Mouse (Mus musculus) neural tube, embryonic 10.5 days (tissue): ENCODE results near the gene Zdhhc15.
"Not testable (repeated sequence)": the region's sequence is repeated elsewhere in the genome, so short reads cannot be mapped to it uniquely, and the experiment has no call there.

Experiments
- DNase-seq: peaks from one replicate; pipeline ENCODE4 v3.0.0-alpha.2; 2017; ENCODE audit warnings: low spot score; ENCODE audit errors: extremely low spot score

Zdhhc15 gene

GRCm38 (mm10) chrX:104670757-104671549, at the start of gene Zdhhc15:
TSS of gene Zdhhc15 (minus strand) at chrX:104671064.
- DNase-seq = peak; percentile 61

GRCm38 (mm10) chrX:104707935-104708334, 37.1 kb upstream of the Zdhhc15 start:
- no peak for DNase-seq

GRCm38 (mm10) chrX:104669850-104670756, 761 bp downstream of the Zdhhc15 start:
- DNase-seq = no peak

GRCm38 (mm10) chrX:104656976-104657375, 13.9 kb downstream of the Zdhhc15 start:
- DNase-seq = no peak

GRCm38 (mm10) chrX:104612531-104612930, 58.3 kb downstream of the Zdhhc15 start:
- no peak for DNase-seq

GRCm38 (mm10) chrX:104603738-104604430, 67.0 kb downstream of the Zdhhc15 start:
- DNase-seq = not testable (repeated sequence)

GRCm38 (mm10) chrX:104602168-104602859, 68.5 kb downstream of the Zdhhc15 start:
- not testable (repeated sequence) for DNase-seq

- DNase-seq = no peak
These were observed 96.9 kb downstream of the Zdhhc15 start for GRCm38 (mm10) chrX:104573946-104574345.

GRCm38 (mm10) chrX:104567497-104567896, 103.4 kb downstream of the Zdhhc15 start:
- no peak for DNase-seq

- no peak for DNase-seq
These were observed 125.6 kb downstream of the Zdhhc15 start for GRCm38 (mm10) chrX:104545283-104545682.

- no peak for DNase-seq
These were observed 126.8 kb downstream of the Zdhhc15 start for GRCm38 (mm10) chrX:104543919-104544595.

- DNase-seq = no peak
These were observed 128.2 kb downstream of the Zdhhc15 start for GRCm38 (mm10) chrX:104542635-104543034.

GRCm38 (mm10) chrX:104501765-104502164, 169.1 kb downstream of the Zdhhc15 start:
- DNase-seq = no peak

- no peak for DNase-seq
These were observed 181.1 kb downstream of the Zdhhc15 start for GRCm38 (mm10) chrX:104489626-104490355.

GRCm38 (mm10) chrX:104488870-104489467, 181.9 kb downstream of the Zdhhc15 start:
- DNase-seq = no peak

- DNase-seq = no peak
These were observed 182.8 kb downstream of the Zdhhc15 start for GRCm38 (mm10) chrX:104488036-104488435.
